Mouse (Mus musculus) erythroblast, embryonic 14.5 days (primary cell): ENCODE data around the gene Polr2e. TPM values are rescaled to one million over a fixed set of nuclear protein-coding genes. Genes with fewer than 3 reads are reported as not detected.

ENCODE experiments used
- H3K27me3 ChIP-seq: 2 replicates; pipeline ENCODE4 v1.6.1; 2012; ENCODE audit warnings: inconsistent platforms; ENCODE audit not compliant: control insufficient read depth
- H3K36me3 ChIP-seq: 2 replicates; pipeline ENCODE4 v1.6.1; 2012; ENCODE audit warnings: mild to moderate bottlenecking, inconsistent platforms; ENCODE audit not compliant: control insufficient read depth
- H3K4me1 ChIP-seq: 2 replicates; pipeline ENCODE4 v1.6.1; 2012; ENCODE audit warnings: inconsistent platforms; ENCODE audit not compliant: control insufficient read depth
- H3K4me3 ChIP-seq: replicated peaks from 2 replicates; pipeline ENCODE3; 2012; ENCODE audit warnings: moderate library complexity, mild to moderate bottlenecking, inconsistent platforms
- H3K9me3 ChIP-seq: 2 replicates; pipeline ENCODE4 v1.6.1; 2012; ENCODE audit warnings: low read length, inconsistent platforms, mixed read lengths; ENCODE audit not compliant: control insufficient read depth
- GATA1 ChIP-seq: IDR thresholded peaks from 2 replicates; pipeline ENCODE4 v1.6.1; 2012; ENCODE audit warnings: low read length, inconsistent platforms, mixed read lengths
- TAL1 ChIP-seq: IDR thresholded peaks from 3 replicates; pipeline ENCODE4 v1.6.1; 2012; ENCODE audit warnings: low read length, inconsistent platforms, mixed read lengths
- polyA plus RNA-seq: library from polyadenylated mRNA; stranded (reverse); fragments of >175 nt; gene quantifications from 2 replicates; pipeline ENCODE4 v1.2.3, GENCODE M21; 2012

Polr2e gene
- polyA plus RNA-seq, 1 experiment, result 11.9 TPM

DNA sequence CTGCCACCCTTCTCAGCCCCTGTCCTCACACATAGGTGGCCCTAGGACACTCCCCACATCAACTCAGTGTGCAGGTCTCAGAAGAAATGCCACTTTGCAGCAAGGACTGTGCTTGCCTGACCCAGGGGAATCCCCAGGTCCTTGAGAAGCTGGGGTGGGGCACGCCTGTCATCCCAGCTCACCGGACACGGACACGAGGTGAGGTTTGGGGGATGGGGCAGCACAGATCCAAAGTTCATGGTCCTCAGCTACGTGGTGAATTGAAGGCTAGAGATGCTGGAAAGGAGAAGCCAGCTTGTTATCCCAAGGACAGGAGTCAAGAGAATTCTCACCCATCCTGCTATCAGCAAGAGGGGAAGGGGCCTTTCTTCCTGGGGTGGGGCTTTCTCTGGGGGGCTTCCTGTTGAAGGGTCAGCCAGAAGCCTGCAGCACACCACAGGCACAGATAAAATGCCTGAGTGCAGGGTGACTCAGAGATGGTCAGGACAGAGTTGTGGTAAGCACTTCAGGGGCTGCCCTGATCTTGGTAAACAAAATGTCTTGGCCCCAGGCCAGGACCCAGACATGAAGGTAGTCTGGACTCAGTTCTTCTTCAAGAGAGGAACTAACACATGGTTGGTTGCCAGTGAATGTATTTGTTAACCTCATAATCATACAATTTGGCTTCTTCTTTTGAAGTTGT, 6.7 kb downstream of the Polr2e start:
- TF ChIP-seq TAL1 (no peak), GATA1 (no peak)
- Histone ChIP-seq H3K4me3 (no peak overlapping the region), H3K9me3 (no peaks in the 10 kb centered on the region), H3K36me3 (peaks cover 69% of the 10 kb centered on the region), H3K4me1 (peaks cover 33% of the 10 kb centered on the region), H3K27me3 (no peaks in the 10 kb centered on the region)

DNA sequence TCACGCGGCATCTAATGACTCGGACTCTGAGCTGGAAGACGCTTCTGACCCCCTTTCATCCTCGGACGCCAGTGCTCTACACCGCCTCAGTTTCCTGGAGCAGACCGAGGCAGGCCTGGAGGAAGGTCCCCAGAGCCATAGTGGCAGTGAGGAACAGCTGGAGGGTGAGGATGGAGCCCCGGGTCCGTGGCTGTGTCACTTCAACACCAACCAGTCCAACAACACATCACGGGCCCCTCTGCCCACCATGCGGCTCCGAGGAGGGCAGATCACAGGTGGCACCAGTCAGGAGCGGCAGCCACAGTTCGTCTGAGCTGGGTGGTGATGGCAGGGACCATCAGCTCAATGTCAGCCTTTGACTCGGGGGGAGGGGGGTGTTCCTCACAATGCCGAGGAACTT, 8.9 kb downstream of the Polr2e start:
- H3K4me1 ChIP-seq, result peaks cover 48% of the 10 kb centered on the region
- H3K36me3 ChIP-seq, result peaks cover 68% of the 10 kb centered on the region
- no peaks in the 10 kb centered on the region for H3K9me3 ChIP-seq
- H3K4me3 ChIP-seq, result no peak overlapping the region
- no peaks in the 10 kb centered on the region for H3K27me3 ChIP-seq
- TF ChIP-seq TAL1 (no peak), GATA1 (no peak)

DNA sequence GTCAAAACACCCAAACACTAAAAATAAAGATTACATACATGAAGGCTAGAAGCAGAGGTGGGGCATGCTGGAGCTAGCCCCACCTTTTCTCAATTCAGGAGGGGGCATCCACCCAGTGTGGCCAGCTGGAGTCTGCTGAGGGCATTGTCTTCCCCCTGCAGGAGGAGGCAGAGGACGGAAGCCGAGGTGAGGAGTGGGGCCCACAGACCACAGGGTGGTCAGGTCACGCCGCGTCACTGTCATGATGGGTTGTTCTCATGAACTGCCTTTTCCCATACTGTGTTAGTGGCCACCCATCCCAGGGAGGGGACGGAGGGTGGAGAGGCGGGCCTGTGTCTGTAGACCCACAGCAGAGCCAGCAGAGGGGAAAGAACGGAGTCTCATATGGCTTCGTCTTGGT, 9.4 kb downstream of the Polr2e start:
- peaks cover 63% of the 10 kb centered on the region for H3K36me3 ChIP-seq
- TF ChIP-seq GATA1, result no peak
- TF ChIP-seq TAL1, result no peak
- no peaks in the 10 kb centered on the region for H3K27me3 ChIP-seq
- no peak overlapping the region for H3K4me3 ChIP-seq
- no peaks in the 10 kb centered on the region for H3K9me3 ChIP-seq
- H3K4me1 ChIP-seq, result peaks cover 54% of the 10 kb centered on the region

DNA sequence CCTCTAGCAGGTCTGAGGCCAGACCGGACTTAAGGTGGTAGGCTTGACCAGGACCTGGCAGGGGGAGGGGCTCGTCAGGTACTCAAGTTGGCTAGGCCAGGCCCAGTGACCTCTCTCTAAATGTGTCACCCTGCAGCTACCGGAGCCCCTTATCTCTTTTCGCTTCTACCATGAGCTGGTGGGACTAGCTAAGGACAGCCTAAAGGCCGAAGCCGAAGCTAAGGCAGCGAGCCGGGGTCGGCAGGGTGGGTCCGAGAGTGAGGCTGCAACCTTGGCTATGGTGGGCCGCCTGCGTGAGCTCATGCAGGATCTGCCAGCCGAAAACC, 11.1 kb downstream of the Polr2e start:
- Histone ChIP-seq H3K4me3 (no peak overlapping the region), H3K27me3 (no peaks in the 10 kb centered on the region), H3K9me3 (no peaks in the 10 kb centered on the region), H3K4me1 (peaks cover 54% of the 10 kb centered on the region), H3K36me3 (peaks cover 58% of the 10 kb centered on the region)
- TF ChIP-seq TAL1, result no peak
- no peak for TF ChIP-seq GATA1

DNA sequence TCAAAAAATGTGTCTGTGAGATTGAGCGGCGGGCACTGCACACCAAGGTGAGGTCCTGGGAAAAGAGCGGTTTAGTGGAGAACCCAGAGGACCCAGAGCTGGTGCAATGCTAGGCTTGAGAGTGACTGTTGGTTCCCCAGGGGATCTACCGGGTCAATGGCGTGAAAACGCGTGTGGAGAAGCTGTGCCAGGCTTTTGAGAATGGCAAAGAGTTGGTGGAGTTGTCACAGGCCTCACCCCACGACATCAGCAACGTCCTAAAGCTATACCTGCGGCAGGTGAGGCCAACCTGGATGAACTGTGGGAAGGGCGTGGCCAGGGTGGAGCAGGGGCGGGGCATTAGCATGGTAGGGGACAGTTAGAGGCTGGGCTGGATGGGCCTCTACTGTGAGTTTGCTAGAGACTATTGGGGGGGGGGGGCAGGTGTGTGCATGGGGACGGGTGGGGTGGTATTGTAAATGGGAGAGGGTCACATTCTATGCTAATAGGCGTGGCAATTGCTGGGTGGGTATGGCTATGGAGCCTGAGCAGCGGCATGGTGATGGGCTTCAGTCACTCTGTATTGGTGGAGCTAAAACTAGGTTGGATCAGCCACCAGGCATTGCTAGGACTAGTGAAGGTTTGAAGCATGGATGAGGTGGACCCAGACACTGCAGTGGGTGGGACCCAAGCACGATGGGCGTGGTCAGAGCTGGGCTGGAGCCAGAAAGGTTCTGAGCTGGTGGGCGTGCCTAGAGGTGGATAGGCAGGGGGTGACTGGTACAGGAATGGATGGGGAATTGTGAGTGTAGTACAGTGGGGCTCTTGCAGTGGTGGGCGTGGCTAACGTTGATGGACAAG, 11.7 kb downstream of the Polr2e start:
- no peaks in the 10 kb centered on the region for H3K27me3 ChIP-seq
- H3K4me1 ChIP-seq, result peaks cover 49% of the 10 kb centered on the region
- H3K9me3 ChIP-seq, result no peaks in the 10 kb centered on the region
- TF ChIP-seq GATA1 (no peak), TAL1 (no peak)
- peaks cover 60% of the 10 kb centered on the region for H3K36me3 ChIP-seq
- no peak overlapping the region for H3K4me3 ChIP-seq

DNA sequence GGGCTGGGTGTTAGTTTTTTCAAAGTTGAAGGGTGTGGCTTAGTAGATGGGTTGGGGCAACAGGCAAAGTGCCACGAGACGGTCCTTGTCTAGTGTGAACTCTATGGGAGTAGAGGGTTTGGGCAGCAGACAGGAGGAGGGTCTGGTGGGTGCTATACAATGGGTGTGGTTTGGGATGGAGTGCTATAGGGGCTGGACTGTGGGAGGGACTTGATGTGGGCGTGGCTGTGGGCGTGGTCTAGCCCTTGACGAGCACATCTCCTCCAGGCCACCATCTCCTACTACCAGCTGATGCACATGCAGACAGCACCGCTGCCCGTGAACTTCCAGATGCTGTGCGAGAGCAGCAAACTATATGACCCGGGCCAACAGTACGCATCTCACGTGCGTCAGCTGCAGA, 13.7 kb downstream of the Polr2e start:
- Histone ChIP-seq H3K4me3 (no peak overlapping the region), H3K36me3 (peaks cover 72% of the 10 kb centered on the region), H3K4me1 (peaks cover 53% of the 10 kb centered on the region), H3K27me3 (no peaks in the 10 kb centered on the region), H3K9me3 (no peaks in the 10 kb centered on the region)
- no peak for TF ChIP-seq GATA1
- TF ChIP-seq TAL1, result no peak

DNA sequence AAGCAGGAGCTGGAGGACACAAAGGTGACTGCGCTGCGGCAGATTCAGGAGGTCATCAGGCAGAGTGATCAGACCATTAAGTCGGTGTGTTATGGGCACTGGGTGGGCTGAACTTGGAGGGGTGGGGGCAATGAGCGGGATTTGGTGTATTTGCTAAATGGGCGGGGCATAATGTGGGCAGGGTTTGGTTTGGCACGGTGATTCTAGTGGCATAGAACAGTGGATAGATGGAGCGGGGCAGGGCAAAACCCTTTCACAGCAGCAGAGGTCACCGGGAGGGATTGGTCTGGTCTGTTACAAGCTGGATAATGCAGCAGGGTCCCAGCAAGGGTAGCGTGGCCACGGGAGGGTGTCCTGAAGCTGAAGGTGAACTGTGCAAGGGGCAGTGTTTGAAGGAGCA, 14.1 kb downstream of the Polr2e start:
- Histone ChIP-seq H3K36me3 (peaks cover 72% of the 10 kb centered on the region), H3K4me1 (peaks cover 57% of the 10 kb centered on the region), H3K9me3 (no peaks in the 10 kb centered on the region), H3K4me3 (no peak overlapping the region), H3K27me3 (no peaks in the 10 kb centered on the region)
- TF ChIP-seq GATA1, result no peak
- no peak for TF ChIP-seq TAL1

DNA sequence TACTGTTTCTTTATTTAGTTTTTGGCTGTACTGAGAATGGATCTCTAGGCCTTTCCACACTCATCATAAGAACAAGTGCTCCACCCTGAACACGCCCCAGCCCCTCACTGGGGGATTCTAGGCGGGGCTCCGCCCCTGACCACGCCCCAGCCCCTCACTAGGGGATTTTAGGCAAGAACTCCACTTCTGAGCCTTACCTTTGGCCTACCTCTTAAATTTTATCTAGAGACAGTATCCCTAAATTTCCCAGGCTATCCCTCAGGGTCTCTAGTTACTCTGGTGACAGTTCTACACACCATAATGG, 14.6 kb downstream of the Polr2e start:
- peaks cover 72% of the 10 kb centered on the region for H3K36me3 ChIP-seq
- peaks cover 61% of the 10 kb centered on the region for H3K4me1 ChIP-seq
- no peak overlapping the region for H3K4me3 ChIP-seq
- TF ChIP-seq TAL1, result no peak
- no peak for TF ChIP-seq GATA1
- no peaks in the 10 kb centered on the region for H3K27me3 ChIP-seq
- H3K9me3 ChIP-seq, result no peaks in the 10 kb centered on the region

DNA sequence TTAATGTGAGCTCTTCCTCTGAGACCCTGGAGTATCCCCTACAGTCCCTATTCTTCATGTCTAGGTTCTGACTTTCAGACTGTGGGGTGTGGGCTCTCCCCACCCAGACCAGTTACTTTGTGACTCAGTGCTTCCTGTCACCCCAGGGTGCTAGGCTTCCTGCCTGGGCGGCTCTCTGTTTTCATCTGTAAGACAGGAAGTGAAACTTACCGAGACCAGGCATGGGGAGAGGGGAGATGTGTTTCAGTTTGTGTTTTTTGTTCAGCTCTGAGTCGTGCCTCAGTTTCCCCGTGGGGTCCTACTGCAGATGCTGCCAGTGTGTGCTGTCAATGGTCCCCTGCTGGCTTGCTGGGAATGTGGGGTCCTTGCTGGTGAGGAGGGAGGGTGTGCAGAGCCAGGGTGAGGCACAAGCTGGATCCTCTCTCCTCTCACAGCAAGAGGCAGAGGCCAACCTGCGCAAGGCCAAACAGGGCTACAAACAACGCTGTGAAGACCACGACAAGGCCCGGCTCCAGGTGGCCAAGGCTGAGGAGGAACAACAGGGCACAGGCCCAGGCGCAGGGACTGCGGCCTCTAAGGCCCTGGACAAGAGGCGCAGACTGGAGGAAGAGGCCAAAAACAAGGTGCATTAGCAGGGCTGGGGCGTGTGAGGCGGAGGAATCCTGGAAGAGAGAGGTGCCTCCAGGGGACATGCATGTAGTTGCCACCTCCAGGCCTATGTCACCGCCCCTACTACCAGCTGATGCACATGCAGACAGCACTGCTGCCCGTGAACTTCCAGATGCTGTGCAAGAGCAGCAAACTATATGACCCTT, 15.2 kb downstream of the Polr2e start:
- Histone ChIP-seq H3K4me1 (peaks cover 66% of the 10 kb centered on the region), H3K27me3 (peaks cover 3% of the 10 kb centered on the region; the same call in 1 of the 2 replicates), H3K36me3 (peaks cover 74% of the 10 kb centered on the region), H3K9me3 (no peaks in the 10 kb centered on the region), H3K4me3 (no peak overlapping the region)
- no peak for TF ChIP-seq GATA1
- TF ChIP-seq TAL1, result no peak
